Mouse (Mus musculus): ENCODE data around the gene Prr19.

DNA sequence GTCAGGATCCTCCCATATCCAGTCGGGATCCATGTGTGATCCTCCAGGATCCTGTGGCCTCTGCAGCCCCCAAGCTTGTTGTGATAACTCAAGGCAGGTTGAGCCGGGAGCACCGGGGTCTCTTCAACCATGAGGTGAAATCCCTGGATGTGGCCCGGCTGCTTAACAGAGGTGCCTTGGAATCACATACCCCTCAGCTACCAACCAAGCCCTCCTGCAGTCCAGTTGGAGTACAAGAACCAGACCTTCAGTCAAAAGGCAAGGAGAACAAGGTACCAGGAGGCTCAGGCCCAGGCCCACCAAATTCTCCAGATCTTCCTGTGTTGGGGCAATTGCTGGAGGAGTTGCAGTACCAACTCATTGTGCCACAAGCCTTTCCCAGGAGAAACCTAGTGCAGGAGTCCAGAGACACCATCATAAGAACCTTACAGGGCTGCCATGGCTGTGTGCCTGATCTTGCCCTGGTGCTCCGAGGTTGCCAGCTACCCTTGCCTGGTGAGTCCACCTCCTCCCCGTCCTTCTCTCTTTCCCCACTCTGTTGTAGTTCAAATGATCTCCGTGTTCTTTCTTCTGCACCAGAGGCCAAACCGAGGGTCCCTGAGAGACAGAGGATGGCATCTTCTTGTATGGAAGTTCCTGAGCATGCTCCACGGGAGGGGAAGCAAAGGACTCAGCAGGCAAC is 1.9 kb downstream of the Prr19 start:
- TF ChIP-seq POLR2A (IDR thresholded peaks at IDR 0.05; ENCODE audit: insufficient read depth, low read depth, low read length) (no peak), CTCF (IDR thresholded peaks at IDR 0.05; ENCODE audit: insufficient read depth, low read depth, low read length) (no peak)

All from olfactory bulb, adult 2 months (tissue).